Mouse (Mus musculus) liver, embryonic 12.5 days (tissue): ENCODE data around the gene Nlrc3. TPM values are rescaled to one million over a fixed set of nuclear protein-coding genes. Genes with fewer than 3 reads are reported as not detected.
"Not testable (repeated sequence)": the region's sequence is repeated elsewhere in the genome, so short reads cannot be mapped to it uniquely, and the experiment has no call there.

ENCODE experiments used
- ATAC-seq: fragments of 200-750 bp; cut with Nextera tagmentation; 2 replicates; pipeline ENCODE4 v1.8.0; 2017; ENCODE audit warnings: moderate number of reproducible peaks, mild to moderate bottlenecking, moderate library complexity
- H3K27ac ChIP-seq: fragments of 300-500 bp; sonication (generic); 2 replicates; pipeline ENCODE4 v1.5.1; 2016; ENCODE audit warnings: mild to moderate bottlenecking
- H3K27me3 ChIP-seq: fragments of 300-500 bp; sonication (generic); replicated peaks from 2 replicates; pipeline ENCODE4 v1.6.1; 2016; ENCODE audit warnings: mild to moderate bottlenecking, moderate library complexity
- H3K36me3 ChIP-seq: fragments of 300-500 bp; sonication (generic); 2 replicates; pipeline ENCODE4 v1.6.1; 2016; ENCODE audit warnings: mild to moderate bottlenecking, moderate library complexity
- H3K4me1 ChIP-seq: fragments of 300-500 bp; sonication (generic); 2 replicates; pipeline ENCODE4 v1.6.1; 2016
- H3K4me2 ChIP-seq: fragments of 300-500 bp; sonication (generic); 2 replicates; pipeline ENCODE4 v1.6.1; 2016; ENCODE audit warnings: mild to moderate bottlenecking, moderate library complexity
- H3K4me3 ChIP-seq: fragments of 300-500 bp; sonication (generic); 2 replicates; pipeline ENCODE4 v1.5.1; 2016; ENCODE audit warnings: mild to moderate bottlenecking, moderate library complexity
- H3K9ac ChIP-seq: fragments of 300-500 bp; sonication (generic); 2 replicates; pipeline ENCODE4 v1.6.1; 2016; ENCODE audit warnings: mild to moderate bottlenecking, moderate library complexity
- H3K9me3 ChIP-seq: fragments of 300-500 bp; sonication (generic); replicated peaks from 2 replicates; pipeline ENCODE4 v1.6.1; 2016; ENCODE audit warnings: mild to moderate bottlenecking, moderate library complexity
- WGBS: fragments of 180-500 bp; shearing (Covaris S2); methylation state at CpG from one replicate; pipeline ENCODE4 v1.1.7; 2016; ENCODE audit not compliant: insufficient replicate concordance; 5-methylcytosine and 5-hydroxymethylcytosine counted together
- polyA plus RNA-seq: library from polyadenylated mRNA; unstranded; fragments of >200 nt; fragmentation: Nextera tagmentation; extraction: Ambion mirVana; gene quantifications from 2 replicates; pipeline ENCODE4 v1.2.1, GENCODE M21; 2016

The Nlrc3 gene
- polyA plus RNA-seq, 1 experiment from 2014 or later, result 0.55 TPM

GRCm38 (mm10) chr16:3976712-3977111, 280 bp upstream of the Nlrc3 start:
- 17% methylated on average over 3 of the region's 3 CpGs for WGBS
- Histone ChIP-seq H3K9ac (no peak overlapping the region), H3K27me3 (no peaks in the 10 kb centered on the region), H3K4me3 (no peak overlapping the region), H3K4me1 (peaks cover 28% of the 10 kb centered on the region), H3K27ac (no peak overlapping the region), H3K4me2 (no peak overlapping the region), H3K9me3 (no peaks in the 10 kb centered on the region), H3K36me3 (peaks cover 40% of the 10 kb centered on the region)
- 0 out of 2 replicates have a peak, but pooled peaks have one; percentile 7 for ATAC-seq

DNA sequence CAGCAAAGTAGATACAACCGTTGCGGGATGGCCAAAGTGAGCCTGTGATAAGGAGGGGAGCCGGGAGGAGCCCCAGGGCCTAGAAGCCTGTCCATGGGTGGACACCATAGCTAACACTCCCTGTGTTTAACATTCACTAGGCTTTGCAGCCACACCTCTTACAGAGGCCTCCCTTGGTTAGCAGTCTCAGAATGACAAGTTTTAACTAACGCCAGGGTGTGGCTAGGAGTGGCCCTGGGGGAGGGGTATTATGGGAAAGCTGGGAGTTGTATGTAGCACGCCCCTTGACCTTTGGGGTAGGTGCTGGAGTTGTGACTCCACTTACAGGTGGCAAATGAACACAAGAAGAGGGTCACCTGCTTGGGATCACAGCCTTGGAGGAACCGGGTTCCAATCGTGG, 774 bp downstream of the Nlrc3 start:
- Histone ChIP-seq H3K4me2 (peak overlapping the region; percentile 29; the same call in 1 of the 2 replicates), H3K4me1 (peaks cover 28% of the 10 kb centered on the region), H3K36me3 (peaks cover 30% of the 10 kb centered on the region), H3K9me3 (no peaks in the 10 kb centered on the region), H3K9ac (no peak overlapping the region), H3K4me3 (no peak overlapping the region), H3K27ac (no peak overlapping the region), H3K27me3 (no peaks in the 10 kb centered on the region)
- 37% methylated on average over 7 of the region's 7 CpGs for WGBS
- peak; percentile 70 for ATAC-seq

- Histone ChIP-seq H3K4me1 (peaks cover 28% of the 10 kb centered on the region), H3K36me3 (peaks cover 18% of the 10 kb centered on the region)
- ATAC-seq, H3K4me3 ChIP-seq, H3K27ac ChIP-seq, H3K9me3 ChIP-seq, H3K9ac ChIP-seq, H3K27me3 ChIP-seq, H3K4me2 ChIP-seq: not testable (repeated sequence)
- 79% methylated on average over 19 of the region's 19 CpGs for WGBS
Measured at GRCm38 (mm10) chr16:3974456-3974855, 2.0 kb downstream of the Nlrc3 start.

- ATAC-seq, result no peak
- H3K4me1 ChIP-seq, result no peaks in the 10 kb centered on the region
- WGBS, result 86% methylated on average over 3 of the region's 3 CpGs
- no peaks in the 10 kb centered on the region for H3K36me3 ChIP-seq
- H3K27ac ChIP-seq, result no peak overlapping the region
- H3K4me3 ChIP-seq, result no peak overlapping the region
- H3K9ac ChIP-seq, result no peak overlapping the region
- no peak overlapping the region for H3K4me2 ChIP-seq
- H3K27me3 ChIP-seq, result no peaks in the 10 kb centered on the region
- H3K9me3 ChIP-seq, result no peaks in the 10 kb centered on the region
Measured at GRCm38 (mm10) chr16:3965534-3965933, 10.9 kb downstream of the Nlrc3 start.

- Histone ChIP-seq H3K4me2 (no peak overlapping the region), H3K27ac (no peak overlapping the region), H3K9ac (no peak overlapping the region), H3K4me1 (no peaks in the 10 kb centered on the region), H3K9me3 (no peaks in the 10 kb centered on the region), H3K4me3 (no peak overlapping the region), H3K27me3 (no peaks in the 10 kb centered on the region), H3K36me3 (no peaks in the 10 kb centered on the region)
- peak; percentile 42 for ATAC-seq
- 66% methylated on average over 10 of the region's 10 CpGs for WGBS
Measured at GRCm38 (mm10) chr16:3964990-3965389, 11.4 kb downstream of the Nlrc3 start.

DNA sequence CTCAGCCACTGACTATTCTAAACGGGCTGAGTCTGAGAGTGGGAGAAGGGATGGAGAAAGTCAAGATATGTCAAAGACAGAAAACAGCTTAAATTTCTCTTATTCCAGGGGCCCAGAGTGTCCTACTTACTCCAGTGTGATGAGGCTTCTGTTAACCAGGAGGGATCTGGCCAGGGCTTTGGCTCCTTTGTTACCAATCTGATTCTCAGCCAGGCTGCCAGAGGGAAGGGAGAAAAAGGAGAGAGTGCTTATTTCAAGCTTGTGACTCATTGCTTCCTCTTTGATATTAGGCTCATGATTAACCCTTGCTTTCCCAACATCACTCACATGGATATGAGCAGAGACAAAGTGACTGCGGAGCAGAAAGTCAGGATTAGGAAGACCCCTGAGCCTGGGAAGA, 17.2 kb downstream of the Nlrc3 start:
- H3K36me3 ChIP-seq, result no peaks in the 10 kb centered on the region
- no peak overlapping the region for H3K27ac ChIP-seq
- H3K9ac ChIP-seq, result no peak overlapping the region
- H3K27me3 ChIP-seq, result no peaks in the 10 kb centered on the region
- H3K4me3 ChIP-seq, result no peak overlapping the region
- 49% methylated on average over 2 of the region's 2 CpGs for WGBS
- ATAC-seq, result no peak
- H3K9me3 ChIP-seq, result no peaks in the 10 kb centered on the region
- H3K4me2 ChIP-seq, result no peak overlapping the region
- H3K4me1 ChIP-seq, result no peaks in the 10 kb centered on the region

DNA sequence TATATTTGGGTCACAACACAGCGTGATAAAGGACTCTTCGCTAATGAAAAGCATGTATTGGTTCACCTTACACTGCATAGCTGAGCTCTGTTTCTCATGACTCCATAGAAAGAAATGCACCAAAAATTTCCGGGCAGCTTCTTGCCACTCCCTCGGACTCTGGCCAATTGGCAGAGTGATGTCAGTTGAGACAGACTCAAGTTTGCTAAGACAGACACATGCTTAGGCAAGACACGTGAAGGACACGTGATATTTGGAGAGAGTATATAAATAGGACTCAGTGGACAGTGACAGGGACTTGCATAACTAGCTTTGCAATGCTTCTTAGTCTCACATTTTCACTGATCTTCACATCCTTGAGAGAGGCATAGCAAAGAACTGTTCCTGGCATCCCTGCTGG, 20.1 kb downstream of the Nlrc3 start:
- no peak for ATAC-seq
- H3K36me3 ChIP-seq, result no peaks in the 10 kb centered on the region
- H3K4me2 ChIP-seq, result no peak overlapping the region
- H3K9me3 ChIP-seq, result no peaks in the 10 kb centered on the region
- no peaks in the 10 kb centered on the region for H3K27me3 ChIP-seq
- H3K27ac ChIP-seq, result no peak overlapping the region
- H3K4me1 ChIP-seq, result no peaks in the 10 kb centered on the region
- no peak overlapping the region for H3K4me3 ChIP-seq
- H3K9ac ChIP-seq, result no peak overlapping the region
- 74% methylated on average over 6 of the region's 6 CpGs for WGBS

- Histone ChIP-seq H3K4me3 (no peak overlapping the region), H3K9ac (no peak overlapping the region), H3K9me3 (no peaks in the 10 kb centered on the region), H3K36me3 (no peaks in the 10 kb centered on the region), H3K27ac (no peak overlapping the region), H3K4me2 (no peak overlapping the region), H3K4me1 (no peaks in the 10 kb centered on the region), H3K27me3 (no peaks in the 10 kb centered on the region)
- 75% methylated on average over 1 of the region's 1 CpGs for WGBS
- no peak for ATAC-seq
Measured at GRCm38 (mm10) chr16:3951141-3951540, 25.3 kb downstream of the Nlrc3 start.

- 70% methylated on average over 4 of the region's 4 CpGs for WGBS
- ATAC-seq, result 0 out of 2 replicates have a peak, but pooled peaks have one; percentile 13
Measured at GRCm38 (mm10) chr16:3934701-3935100, 41.7 kb downstream of the Nlrc3 start.

DNA sequence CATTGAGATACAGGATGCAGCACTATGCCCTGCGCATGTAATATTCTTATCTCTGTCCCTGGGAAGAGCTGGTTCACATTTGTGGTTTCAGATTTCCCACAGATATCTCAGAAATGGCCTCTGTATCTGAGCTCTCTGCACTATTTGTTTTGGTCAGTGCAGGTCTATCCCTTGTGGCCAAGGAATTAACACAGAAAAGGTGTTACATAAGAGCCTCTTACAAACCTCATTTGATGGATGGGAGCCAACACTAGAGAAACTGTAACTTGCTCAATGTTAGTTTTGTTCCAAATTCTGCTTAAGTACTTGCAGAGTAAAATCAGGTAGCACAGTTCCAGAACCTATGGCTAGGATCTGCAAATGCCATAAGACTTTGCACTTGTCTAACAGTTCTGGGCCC, 42.3 kb downstream of the Nlrc3 start:
- H3K27ac ChIP-seq, result no peak overlapping the region
- H3K4me2 ChIP-seq, result no peak overlapping the region
- no peaks in the 10 kb centered on the region for H3K4me1 ChIP-seq
- peaks cover 83% of the 10 kb centered on the region for H3K36me3 ChIP-seq
- no peaks in the 10 kb centered on the region for H3K9me3 ChIP-seq
- no peak for ATAC-seq
- 43% methylated on average over 1 of the region's 1 CpGs for WGBS
- H3K4me3 ChIP-seq, result no peak overlapping the region
- no peak overlapping the region for H3K9ac ChIP-seq
- H3K27me3 ChIP-seq, result no peaks in the 10 kb centered on the region

More at GRCm38 (mm10) chr16:3934701-3935100, 41.7 kb downstream of the Nlrc3 start:
- no peaks in the 10 kb centered on the region for H3K9me3 ChIP-seq
- no peak overlapping the region for H3K4me3 ChIP-seq
- H3K4me2 ChIP-seq, result no peak overlapping the region
- H3K36me3 ChIP-seq, result peaks cover 83% of the 10 kb centered on the region
- no peaks in the 10 kb centered on the region for H3K27me3 ChIP-seq
- H3K9ac ChIP-seq, result no peak overlapping the region
- no peaks in the 10 kb centered on the region for H3K4me1 ChIP-seq
- no peak overlapping the region for H3K27ac ChIP-seq

GRCm38 (mm10) chr16:3933536-3933935, 42.9 kb downstream of the Nlrc3 start:
- Histone ChIP-seq H3K4me1 (no peaks in the 10 kb centered on the region), H3K27ac (no peak overlapping the region), H3K4me2 (no peak overlapping the region), H3K9ac (no peak overlapping the region), H3K9me3 (no peaks in the 10 kb centered on the region), H3K4me3 (no peak overlapping the region), H3K27me3 (no peaks in the 10 kb centered on the region), H3K36me3 (peaks cover 82% of the 10 kb centered on the region)
- ATAC-seq, result no peak
- 75% methylated on average over 6 of the region's 6 CpGs for WGBS

DNA sequence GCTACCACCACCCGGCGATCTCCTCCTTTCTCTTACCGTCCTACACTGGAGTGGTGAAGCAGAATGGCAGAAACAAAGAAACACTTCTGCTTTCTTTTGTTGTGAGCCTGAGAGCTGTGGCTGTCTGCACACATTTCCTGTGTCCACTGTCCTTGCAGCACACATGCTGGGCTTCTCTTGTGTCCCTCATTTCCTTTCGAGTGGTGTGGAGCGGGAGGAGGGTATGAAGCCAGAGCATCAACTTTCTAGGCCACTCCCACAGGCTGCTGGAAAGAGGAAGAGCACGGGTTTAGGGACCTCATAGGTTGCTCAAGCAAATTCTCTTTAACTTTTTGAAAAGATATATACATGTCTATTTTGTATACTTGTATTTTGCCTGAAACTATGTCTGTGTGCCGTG, 47.3 kb downstream of the Nlrc3 start:
- Histone ChIP-seq H3K4me3 (no peak overlapping the region), H3K9ac (no peak overlapping the region), H3K36me3 (peaks cover 73% of the 10 kb centered on the region), H3K4me2 (no peak overlapping the region), H3K4me1 (no peaks in the 10 kb centered on the region), H3K9me3 (no peaks in the 10 kb centered on the region), H3K27me3 (no peaks in the 10 kb centered on the region), H3K27ac (no peak overlapping the region)
- WGBS, result 59% methylated on average over 7 of the region's 7 CpGs
- peak; percentile 30; the same call in 1 of the 2 replicates for ATAC-seq

GRCm38 (mm10) chr16:3928582-3928981, 47.9 kb downstream of the Nlrc3 start:
- Histone ChIP-seq H3K27me3 (no peaks in the 10 kb centered on the region), H3K4me1 (no peaks in the 10 kb centered on the region), H3K9me3 (no peaks in the 10 kb centered on the region), H3K4me2 (no peak overlapping the region), H3K27ac (no peak overlapping the region), H3K36me3 (peaks cover 73% of the 10 kb centered on the region), H3K9ac (no peak overlapping the region), H3K4me3 (no peak overlapping the region)
- 26% methylated on average over 1 of the region's 1 CpGs for WGBS
- ATAC-seq, result no peak
